Mouse (Mus musculus): Measurements from ENCODE around the gene Mdh1.

Gene Mdh1

GRCm38 (mm10) chr11:21571700-21572381, at the start of gene Mdh1, which contains the start of gene Wdpcp:
Gene Mdh1, minus strand, starts transcription at chr11:21572367.
Gene Wdpcp, plus strand, starts transcription at chr11:21572235.
- peak; percentile 94 for DNase-seq (ENCODE audit: low read depth, low spot score)

GRCm38 (mm10) chr11:21615915-21616314, 43.7 kb upstream of the Mdh1 start:
- no peak for DNase-seq (ENCODE audit: low read depth, low spot score)

DNA sequence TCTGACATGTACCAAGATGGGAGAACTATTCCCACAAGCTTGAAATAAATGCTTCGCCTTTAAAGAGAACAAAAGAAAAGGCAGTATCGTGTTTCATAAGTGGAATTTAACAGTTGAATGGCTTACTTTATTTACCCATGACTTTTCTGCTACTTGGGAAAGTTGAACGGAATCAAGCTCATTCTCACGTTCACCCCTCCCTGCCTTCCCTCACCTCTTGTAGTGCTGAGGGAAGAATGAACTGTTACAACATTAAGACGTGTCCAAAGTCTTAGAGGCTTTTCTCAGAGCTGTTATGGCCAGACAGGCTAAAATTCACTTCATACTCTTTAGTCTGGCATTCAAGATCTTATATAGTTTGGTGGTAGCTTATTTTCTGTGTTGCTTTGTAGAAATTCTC, 30.3 kb upstream of the Mdh1 start:
- DNase-seq (ENCODE audit: low read depth, low spot score), result no peak

DNA sequence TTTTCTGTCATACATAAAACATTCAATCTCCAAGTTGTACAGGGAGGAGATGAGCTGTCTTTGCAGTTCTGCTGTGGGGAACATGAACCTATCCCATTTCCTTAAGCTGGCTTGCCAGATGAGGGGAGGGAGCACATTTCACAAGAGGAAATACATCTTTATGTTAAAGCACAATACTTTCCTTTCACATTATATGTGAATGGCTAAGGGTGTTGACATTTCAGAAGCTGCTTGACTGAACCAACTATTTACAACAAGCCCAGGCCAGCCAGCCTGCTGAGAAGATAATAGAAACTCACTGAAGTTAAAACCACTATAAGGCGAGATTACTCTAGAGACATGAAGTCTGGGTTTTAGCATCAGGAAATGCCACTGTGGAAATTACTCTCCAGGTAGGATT, 11.1 kb upstream of the Mdh1 start:
- no peak for DNase-seq (ENCODE audit: low read depth, low spot score)

- DNase-seq (ENCODE audit: low read depth, low spot score), result no peak
These were observed 9.3 kb upstream of the Mdh1 start for GRCm38 (mm10) chr11:21581472-21581871.

- no peak for DNase-seq (ENCODE audit: low read depth, low spot score)
These were observed 1.2 kb downstream of the Mdh1 start for GRCm38 (mm10) chr11:21570973-21571372.

- DNase-seq (ENCODE audit: low read depth, low spot score), result no peak
These were observed 2.1 kb downstream of the Mdh1 start for GRCm38 (mm10) chr11:21570109-21570474.

GRCm38 (mm10) chr11:21569456-21570108, 2.6 kb downstream of the Mdh1 start:
- DNase-seq (ENCODE audit: low read depth, low spot score), result no peak

DNA sequence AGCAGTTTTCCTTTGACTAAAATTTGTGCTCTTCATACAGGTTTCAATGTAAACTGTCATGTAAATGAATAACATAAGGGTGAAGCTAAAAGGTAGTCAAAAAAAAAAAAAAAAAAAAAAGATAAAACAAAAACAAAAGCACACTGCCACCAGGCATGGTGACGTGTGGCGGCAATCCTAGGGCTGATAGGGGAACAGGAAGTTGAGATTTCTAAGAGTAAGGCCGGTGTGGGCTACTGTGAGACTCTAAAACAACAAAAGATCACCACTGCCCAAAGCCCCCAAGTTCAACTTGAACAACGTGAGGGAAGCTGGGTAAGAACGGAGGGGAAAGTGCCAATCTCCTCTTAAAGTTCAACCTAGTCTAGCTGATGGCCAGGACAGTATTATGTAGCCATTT, 3.2 kb downstream of the Mdh1 start:
- DNase-seq (ENCODE audit: low read depth, low spot score), result no peak

- DNase-seq (ENCODE audit: low read depth, low spot score), result no peak
These were observed 4.4 kb downstream of the Mdh1 start for GRCm38 (mm10) chr11:21567733-21568132.

- DNase-seq (ENCODE audit: low read depth, low spot score), result no peak
These were observed 5.2 kb downstream of the Mdh1 start for GRCm38 (mm10) chr11:21566934-21567333.

DNA sequence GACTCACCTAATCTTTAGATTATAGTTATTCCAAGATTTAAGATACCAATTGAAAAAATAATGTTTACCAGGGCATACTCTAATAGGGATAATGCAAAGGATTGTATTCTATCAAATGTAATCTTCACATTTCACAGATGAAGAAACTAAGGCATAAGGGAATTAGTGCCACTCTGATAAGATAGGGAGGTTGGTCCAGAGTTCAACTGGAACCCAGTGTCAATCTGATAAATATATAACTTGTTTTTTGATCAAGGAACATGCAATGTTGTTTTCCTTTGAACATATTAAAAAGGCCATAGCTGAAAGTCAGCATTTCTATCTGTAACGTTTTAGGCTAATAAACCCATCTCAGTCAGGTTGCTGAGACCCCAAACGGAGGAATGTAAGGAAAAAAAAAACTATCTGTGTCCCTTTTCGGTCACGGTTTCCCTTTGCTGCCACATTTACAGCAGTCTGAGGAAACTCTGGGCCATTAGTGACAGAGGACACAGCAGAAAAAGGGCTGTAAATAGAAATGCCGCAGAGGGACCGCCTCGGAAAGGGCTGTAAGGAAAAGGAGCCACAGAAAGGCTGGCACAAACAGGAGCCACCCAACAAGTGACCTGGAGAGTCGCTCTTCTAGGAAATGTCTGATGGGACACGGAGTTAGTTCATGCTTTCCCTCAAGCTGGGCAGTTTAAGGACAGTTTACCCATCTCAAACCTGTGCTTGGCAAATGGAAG, 7.3 kb downstream of the Mdh1 start:
- no peak for DNase-seq (ENCODE audit: low read depth, low spot score)

- no peak for DNase-seq (ENCODE audit: low read depth, low spot score)
These were observed 8.4 kb downstream of the Mdh1 start for GRCm38 (mm10) chr11:21563617-21564325.

DNA sequence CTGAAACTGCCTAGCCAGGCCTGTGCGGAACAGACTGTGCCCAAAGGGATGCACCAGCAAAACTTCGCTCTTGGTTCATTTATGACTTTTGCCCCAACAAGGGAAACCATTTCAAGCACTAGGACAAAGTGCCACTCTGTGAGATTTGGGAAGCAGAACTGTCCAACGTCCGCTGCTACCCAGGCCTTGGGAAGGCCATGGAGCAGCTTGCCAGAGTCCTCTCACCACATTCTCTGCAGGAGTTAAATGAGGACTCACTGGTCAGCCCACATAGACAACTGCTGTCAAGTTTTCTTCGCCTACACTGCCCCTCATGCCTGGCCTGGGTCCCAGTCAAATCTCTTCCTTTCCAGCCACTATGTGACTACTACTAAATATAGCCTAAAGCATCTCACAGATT, 10.8 kb downstream of the Mdh1 start:
- DNase-seq (ENCODE audit: low read depth, low spot score), result no peak

DNA sequence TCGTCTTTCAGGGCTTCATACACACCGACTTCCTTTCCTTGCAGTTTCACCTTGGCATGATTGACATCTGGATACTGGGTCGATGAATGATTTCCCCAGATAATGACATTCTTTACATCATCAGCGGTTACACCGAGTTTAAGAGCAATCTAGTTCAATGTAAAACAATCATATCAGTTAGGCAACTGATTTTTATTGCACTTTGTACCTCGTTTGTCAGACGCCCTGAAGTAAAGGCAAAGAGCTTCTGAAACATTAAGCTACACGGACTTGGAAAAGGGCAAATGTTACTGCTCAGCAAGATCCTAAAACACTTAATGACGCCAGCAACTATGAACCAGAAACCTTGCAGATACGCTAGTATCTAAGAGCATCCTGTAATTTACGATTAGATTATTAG, 12.4 kb downstream of the Mdh1 start:
- no peak for DNase-seq (ENCODE audit: low read depth, low spot score)

GRCm38 (mm10) chr11:21552049-21552448, 20.1 kb downstream of the Mdh1 start:
- no peak for DNase-seq (ENCODE audit: low read depth, low spot score)

GRCm38 (mm10) chr11:21550222-21551173, 21.7 kb downstream of the Mdh1 start:
- DNase-seq (ENCODE audit: low read depth, low spot score), result no peak

DNA sequence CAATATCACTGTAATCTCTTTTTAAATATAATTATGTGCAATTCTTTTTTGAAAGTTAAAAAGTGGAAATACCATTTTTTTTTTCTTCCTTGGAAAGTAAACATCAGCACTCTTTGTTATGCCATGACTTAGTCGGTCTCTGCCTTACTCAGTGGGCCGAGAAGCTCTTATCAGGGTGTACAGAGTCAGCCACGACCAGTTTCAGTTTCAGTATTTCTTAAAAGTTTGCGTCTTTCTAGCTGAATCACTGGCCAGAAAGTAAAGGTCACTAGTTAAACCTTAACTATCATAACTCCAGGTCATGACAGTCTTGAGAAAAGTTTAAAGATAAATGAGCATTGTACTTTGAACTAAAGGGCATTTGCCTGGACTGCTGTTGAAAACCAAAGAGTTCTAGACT, 22.4 kb downstream of the Mdh1 start:
- DNase-seq (ENCODE audit: low read depth, low spot score), result no peak

GRCm38 (mm10) chr11:21549052-21549451, 23.1 kb downstream of the Mdh1 start:
- DNase-seq (ENCODE audit: low read depth, low spot score), result no peak

DNA sequence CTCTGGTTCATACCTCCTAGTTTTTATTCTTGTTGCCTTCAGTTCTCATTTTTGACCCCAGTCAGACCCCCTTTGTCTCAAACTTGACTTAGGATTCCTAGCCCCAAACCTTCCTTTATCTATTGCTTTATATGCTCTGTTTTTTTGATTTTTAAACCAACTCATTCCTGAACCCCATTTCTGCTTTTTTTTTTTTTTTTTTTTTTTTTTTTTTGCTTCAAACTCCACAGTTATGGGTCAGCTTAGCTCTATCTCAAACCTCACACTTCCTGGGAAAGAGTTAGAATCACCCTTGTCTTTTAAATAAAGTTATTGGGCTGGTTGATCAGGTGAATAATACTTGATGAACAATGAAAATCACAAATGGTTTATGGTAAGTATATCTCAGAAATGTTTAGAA, 24.6 kb downstream of the Mdh1 start:
- DNase-seq (ENCODE audit: low read depth, low spot score), result no peak

GRCm38 (mm10) chr11:21546671-21547070, 25.5 kb downstream of the Mdh1 start:
- no peak for DNase-seq (ENCODE audit: low read depth, low spot score)

All from embryo, embryonic 11.5 days (tissue).